Mouse (Mus musculus) megakaryocyte, adult 5-6 weeks (primary cell): Measurements from ENCODE around the gene Hdac7. TPM values are rescaled to one million over a fixed set of nuclear protein-coding genes. Genes with fewer than 3 reads are reported as not detected.
A peak's percentile ranks its signal among the peaks of the same experiment; 100 is the strongest.

Experiments
- ATAC-seq: 2 replicates; pipeline ENCODE4 v1.8.0; 2016; ENCODE audit warnings: mild to moderate bottlenecking, inconsistent platforms; ENCODE audit not compliant: poor library complexity, severe bottlenecking
- total RNA-seq, 2 experiments: library from RNA; stranded (forward) in 1 of 2; stranded (reverse) in 1 of 2; fragments of 153-499, 151-499 nt in 1 of 2; fragments of 221-1000, 200-1000 nt in 1 of 2; gene quantifications; 2 replicates each; pipeline versions ENCODE4 v1.2.3 to v1.2.4; 2015 to 2017

Hdac7 gene
- total RNA-seq, 2 experiments from 2014 or later = 5.7 to 15.6 TPM

- ATAC-seq = peak; percentile 36
These were observed 92.6 kb downstream of the Hdac7 start for GRCm38 (mm10) chr15:97751676-97752075.

GRCm38 (mm10) chr15:97750697-97751096 lies 93.6 kb downstream of the Hdac7 start:
- ATAC-seq = peak; percentile 78

GRCm38 (mm10) chr15:97749841-97750240 lies 94.5 kb downstream of the Hdac7 start:
- peak; percentile 7; the same call in 1 of the 2 replicates for ATAC-seq

- ATAC-seq = no peak
These were observed 94.9 kb downstream of the Hdac7 start for GRCm38 (mm10) chr15:97749397-97749796.

- ATAC-seq = no peak
These were observed 95.3 kb downstream of the Hdac7 start for GRCm38 (mm10) chr15:97748964-97749363.

GRCm38 (mm10) chr15:97748309-97748708 lies 96.0 kb downstream of the Hdac7 start:
- no peak for ATAC-seq

GRCm38 (mm10) chr15:97747486-97747885 lies 96.8 kb downstream of the Hdac7 start:
- ATAC-seq = no peak

- no peak for ATAC-seq
These were observed 97.6 kb downstream of the Hdac7 start for GRCm38 (mm10) chr15:97746748-97747147.

- no peak for ATAC-seq
These were observed 98.0 kb downstream of the Hdac7 start for GRCm38 (mm10) chr15:97746278-97746677.

- no peak for ATAC-seq
These were observed 99.0 kb downstream of the Hdac7 start for GRCm38 (mm10) chr15:97745331-97745730.

- peak; percentile 59 for ATAC-seq
These were observed 99.4 kb downstream of the Hdac7 start for GRCm38 (mm10) chr15:97744930-97745329.

GRCm38 (mm10) chr15:97743961-97744525 lies 100.3 kb downstream of the Hdac7 start:
- no peak for ATAC-seq

GRCm38 (mm10) chr15:97743210-97743609 lies 101.1 kb downstream of the Hdac7 start:
- ATAC-seq = no peak

Other genes with a start within 250 kb of the Hdac7 start
- 6.8 and 7.9 TPM in 2 replicates for gene Rpap3, start 138.7 kb downstream of the Hdac7 start, total RNA-seq (2015)
- gene Rpap3, start 138.7 kb downstream of the Hdac7 start, total RNA-seq (2017) = 10.8 and 12.8 TPM in 2 replicates
- gene Endou, start 113.2 kb downstream of the Hdac7 start, total RNA-seq (2015) = 0.21 TPM in 1 of 2 replicates, not detected in the other
- 0.40 and 0.81 TPM in 2 replicates for gene Endou, start 113.2 kb downstream of the Hdac7 start, total RNA-seq (2017)
- gene Rapgef3, start 76.5 kb downstream of the Hdac7 start, total RNA-seq (2015) = 0.02 TPM in 1 of 2 replicates, not detected in the other
- gene Rapgef3, start 76.5 kb downstream of the Hdac7 start, total RNA-seq (2017) = 1.2 and 1.4 TPM in 2 replicates
- gene Slc48a1, start 66.0 kb downstream of the Hdac7 start, total RNA-seq (2015) = 42.3 and 47.1 TPM in 2 replicates
- gene Slc48a1, start 66.0 kb downstream of the Hdac7 start, total RNA-seq (2017) = 33.1 and 33.5 TPM in 2 replicates
- gene Vdr, start 66.1 kb upstream of the Hdac7 start, total RNA-seq (2015) = 2.1 and 4.1 TPM in 2 replicates
- gene Vdr, start 66.1 kb upstream of the Hdac7 start, total RNA-seq (2017) = 0.59 and 1.4 TPM in 2 replicates
- 12.4 and 18.5 TPM in 2 replicates for gene Tmem106c, start 119.7 kb upstream of the Hdac7 start, total RNA-seq (2015)
- gene Tmem106c, start 119.7 kb upstream of the Hdac7 start, total RNA-seq (2017) = 13.5 and 14.1 TPM in 2 replicates
- gene Col2a1, start 160.2 kb upstream of the Hdac7 start, total RNA-seq (2015) = not detected in 2 replicates
- not detected in 2 replicates for gene Col2a1, start 160.2 kb upstream of the Hdac7 start, total RNA-seq (2017)
- 2.4 and 3.1 TPM in 2 replicates for gene Pfkm, start 248.1 kb upstream of the Hdac7 start, total RNA-seq (2015)
- 4.7 and 6.2 TPM in 2 replicates for gene Pfkm, start 248.1 kb upstream of the Hdac7 start, total RNA-seq (2017)
- 43.4 and 44.7 TPM in 2 replicates for gene Senp1, start 249.2 kb upstream of the Hdac7 start, total RNA-seq (2015)
- gene Senp1, start 249.2 kb upstream of the Hdac7 start, total RNA-seq (2017) = 39.9 and 52.2 TPM in 2 replicates